Mouse (Mus musculus) MEL (cell line): ENCODE results near the gene Coro1b. TPM values are rescaled to one million over a fixed set of nuclear protein-coding genes. Genes with fewer than 3 reads are reported as not detected.
A peak's percentile ranks its signal among the peaks of the same experiment; 100 is the strongest.

Experiments used
- DNase-seq: peaks from one replicate; pipeline ENCODE4 v3.0.0; 2011; ENCODE audit warnings: low read depth, low spot score
- H3K27ac ChIP-seq: 2 replicates; pipeline ENCODE4 v1.5.1; 2012; ENCODE audit warnings: low read depth, mild to moderate bottlenecking, control low read depth, low read length, moderate library complexity; ENCODE audit not compliant: control insufficient read depth
- H3K27me3 ChIP-seq, 2 experiments: fragments of 150-350 bp in 1 of 2; sonication (generic) in 1 of 2; 2 replicates each; pipeline ENCODE4 v1.6.1; 2012; ENCODE audit warnings: low read length in 2 of 2, mild to moderate bottlenecking in 2 of 2, improper control_type of control experiment in 1 of 2, moderate library complexity in 1 of 2; ENCODE audit not compliant: insufficient read depth in 2 of 2, control insufficient read depth in 1 of 2
- H3K36me3 ChIP-seq, 2 experiments: 2 replicates each; pipeline ENCODE4 v1.6.1; 2012 to 2014; ENCODE audit warnings: low read length in 2 of 2, improper control_type of control experiment in 1 of 2, inconsistent platforms in 1 of 2, mild to moderate bottlenecking in 1 of 2; ENCODE audit not compliant: insufficient read depth in 2 of 2, control insufficient read depth in 1 of 2
- H3K4me1 ChIP-seq, 2 experiments: fragments of 150-350 bp in 1 of 2; sonication (generic) in 1 of 2; 2 replicates each; pipeline ENCODE4 v1.6.1; 2012; ENCODE audit warnings: low read length in 2 of 2, improper control_type of control experiment in 1 of 2, mild to moderate bottlenecking in 1 of 2; ENCODE audit not compliant: insufficient read depth in 2 of 2, control insufficient read depth in 1 of 2
- H3K4me3 ChIP-seq, 2 experiments: fragments of 150-350 bp in 1 of 2; sonication (generic) in 1 of 2; 2 replicates each; pipeline ENCODE4 v1.5.1; 2012; ENCODE audit warnings: low read depth in 2 of 2, low read length in 2 of 2, mild to moderate bottlenecking in 2 of 2, moderate library complexity in 2 of 2, control low read depth in 1 of 2, improper control_type of control experiment in 1 of 2; ENCODE audit not compliant: control insufficient read depth in 1 of 2, insufficient read depth in 1 of 2
- H3K79me2 ChIP-seq: 2 replicates; pipeline ENCODE4 v1.6.1; 2012; ENCODE audit warnings: mild to moderate bottlenecking, low read length, moderate library complexity; ENCODE audit not compliant: control insufficient read depth, poor library complexity, insufficient read depth
- H3K9ac ChIP-seq: 2 replicates; pipeline ENCODE4 v1.6.1; 2012; ENCODE audit warnings: low read depth, mild to moderate bottlenecking, control low read depth, low read length, moderate library complexity; ENCODE audit not compliant: control insufficient read depth, poor library complexity, severe bottlenecking
- H3K9me3 ChIP-seq: fragments of 150-350 bp; sonication (generic); replicated peaks from 2 replicates; pipeline ENCODE4 v1.6.1; 2012; ENCODE audit warnings: mild to moderate bottlenecking, low read length, improper control_type of control experiment, moderate library complexity; ENCODE audit not compliant: insufficient read depth
- BHLHE40 ChIP-seq: IDR thresholded peaks from 2 replicates; pipeline ENCODE4 v1.6.1; 2012; ENCODE audit warnings: low read depth, mild to moderate bottlenecking, inconsistent platforms, low read length, improper control_type of control experiment, borderline replicate concordance
- CHD1 ChIP-seq: IDR thresholded peaks from 2 replicates; pipeline ENCODE4 v1.6.1; 2012; ENCODE audit warnings: low read depth, mild to moderate bottlenecking, inconsistent platforms, low read length, improper control_type of control experiment
- CHD2 ChIP-seq: IDR thresholded peaks from 2 replicates; pipeline ENCODE4 v1.6.1; 2011; ENCODE audit warnings: low read length, improper control_type of control experiment
- CTCF ChIP-seq, 3 experiments: IDR thresholded peaks in 2 of 3; conservative IDR thresholded peaks in 1 of 3; 2 replicates each; pipeline ENCODE4 v1.5.1; 2011 to 2012; ENCODE audit warnings: low read length in 3 of 3, low read depth in 2 of 3, mild to moderate bottlenecking in 2 of 3, improper control_type of control experiment in 1 of 3, inconsistent platforms in 1 of 3, mixed read lengths in 1 of 3, moderate library complexity in 1 of 3; ENCODE audit not compliant: control insufficient read depth in 1 of 3, insufficient read depth in 1 of 3, poor library complexity in 1 of 3, severe bottlenecking in 1 of 3
- E2F4 ChIP-seq: IDR thresholded peaks from 2 replicates; pipeline ENCODE4 v1.6.1; 2011; ENCODE audit warnings: low read depth, low read length, improper control_type of control experiment, borderline replicate concordance
- EP300 ChIP-seq, 2 experiments: IDR thresholded peaks; 2 replicates each; pipeline ENCODE4 v1.6.1; 2011; ENCODE audit warnings: improper control_type of control experiment in 2 of 2, low read length in 2 of 2, low read depth in 1 of 2, mild to moderate bottlenecking in 1 of 2
- ETS1 ChIP-seq: IDR thresholded peaks from 2 replicates; pipeline ENCODE4 v1.6.1; 2012; ENCODE audit warnings: low read depth, mild to moderate bottlenecking, inconsistent platforms, low read length, improper control_type of control experiment, moderate library complexity
- GATA1 ChIP-seq: IDR thresholded peaks from 2 replicates; pipeline ENCODE4 v1.6.1; 2011; ENCODE audit warnings: low read depth, low read length, improper control_type of control experiment
- HCFC1 ChIP-seq: IDR thresholded peaks from 2 replicates; pipeline ENCODE4 v1.6.1; 2012; ENCODE audit warnings: low read depth, mild to moderate bottlenecking, inconsistent platforms, low read length, improper control_type of control experiment, moderate library complexity
- JUND ChIP-seq: IDR thresholded peaks from 2 replicates; pipeline ENCODE4 v1.6.1; 2011; ENCODE audit warnings: low read depth, mild to moderate bottlenecking, improper control_type of control experiment, low read length
- KAT2A ChIP-seq: conservative IDR thresholded peaks from 2 replicates; pipeline ENCODE4 v1.6.1; 2012; ENCODE audit warnings: low read depth, low read length, improper control_type of control experiment, inconsistent platforms
- MAFK ChIP-seq: IDR thresholded peaks from 2 replicates; pipeline ENCODE4 v1.6.1; 2011; ENCODE audit warnings: low read depth, mild to moderate bottlenecking, low read length, improper control_type of control experiment, borderline replicate concordance
- MAZ ChIP-seq: IDR thresholded peaks from 2 replicates; pipeline ENCODE4 v1.6.1; 2012; ENCODE audit warnings: low read depth, mild to moderate bottlenecking, inconsistent platforms, low read length, improper control_type of control experiment
- MEF2A ChIP-seq: IDR thresholded peaks from 2 replicates; pipeline ENCODE4 v1.6.1; 2014; ENCODE audit warnings: low read depth, mild to moderate bottlenecking, inconsistent platforms, low read length, improper control_type of control experiment; ENCODE audit not compliant: poor library complexity, insufficient replicate concordance, severe bottlenecking; ENCODE audit errors: extremely low read depth
- MXI1 ChIP-seq: IDR thresholded peaks from 2 replicates; pipeline ENCODE4 v1.6.1; 2011; ENCODE audit warnings: mild to moderate bottlenecking, low read depth, low read length, improper control_type of control experiment
- MYB ChIP-seq: IDR thresholded peaks from 2 replicates; pipeline ENCODE4 v1.6.1; 2011; ENCODE audit warnings: mild to moderate bottlenecking, low read depth, low read length, improper control_type of control experiment
- MYC ChIP-seq: IDR thresholded peaks from 2 replicates; pipeline ENCODE4 v1.6.1; 2011; ENCODE audit warnings: low read depth, mild to moderate bottlenecking, low read length, improper control_type of control experiment, moderate library complexity
- NELFE ChIP-seq: IDR thresholded peaks from 2 replicates; pipeline ENCODE4 v1.6.1; 2011; ENCODE audit warnings: low read depth, low read length, improper control_type of control experiment
- NRF1 ChIP-seq: IDR thresholded peaks from 2 replicates; pipeline ENCODE4 v1.6.1; 2014; ENCODE audit warnings: low read depth, mild to moderate bottlenecking, inconsistent platforms, low read length, improper control_type of control experiment, moderate library complexity; ENCODE audit not compliant: poor library complexity, insufficient read depth, severe bottlenecking
- POLR2A ChIP-seq, 2 experiments: IDR thresholded peaks; 2 replicates each; pipeline ENCODE4 v1.6.1; 2011 to 2012; ENCODE audit warnings: low read length in 2 of 2, mild to moderate bottlenecking in 2 of 2, control low read depth in 1 of 2, improper control_type of control experiment in 1 of 2, low read depth in 1 of 2, moderate library complexity in 1 of 2; ENCODE audit not compliant: control insufficient read depth in 1 of 2, insufficient read depth in 1 of 2, poor library complexity in 1 of 2
- POLR2AphosphoS2 ChIP-seq: IDR thresholded peaks from 2 replicates; pipeline ENCODE4 v1.6.1; 2011; ENCODE audit warnings: low read length, improper control_type of control experiment
- POLR2AphosphoS5 ChIP-seq: IDR thresholded peaks from 2 replicates; pipeline ENCODE4 v1.6.1; 2012; ENCODE audit warnings: low read depth, borderline replicate concordance, mild to moderate bottlenecking, inconsistent platforms, low read length, moderate library complexity, mixed read lengths
- RAD21 ChIP-seq: IDR thresholded peaks from 2 replicates; pipeline ENCODE4 v1.6.1; 2011; ENCODE audit warnings: mild to moderate bottlenecking, low read depth, low read length, improper control_type of control experiment
- RCOR1 ChIP-seq: IDR thresholded peaks from 2 replicates; pipeline ENCODE4 v1.6.1; 2012; ENCODE audit warnings: low read depth, mild to moderate bottlenecking, inconsistent platforms, low read length, improper control_type of control experiment
- SIN3A ChIP-seq: IDR thresholded peaks from 2 replicates; pipeline ENCODE4 v1.6.1; 2012; ENCODE audit warnings: low read length, improper control_type of control experiment, inconsistent platforms
- SMC3 ChIP-seq: IDR thresholded peaks from 2 replicates; pipeline ENCODE4 v1.6.1; 2011; ENCODE audit warnings: low read depth, low read length, improper control_type of control experiment
- TAL1 ChIP-seq: IDR thresholded peaks from 2 replicates; pipeline ENCODE4 v1.6.1; 2012; ENCODE audit warnings: mild to moderate bottlenecking, inconsistent platforms, low read length, moderate library complexity, mixed read lengths
- TBP ChIP-seq: IDR thresholded peaks from 2 replicates; pipeline ENCODE4 v1.8.0; 2011; ENCODE audit warnings: low read depth, low read length, improper control_type of control experiment
- TCF12 ChIP-seq: IDR thresholded peaks from 2 replicates; pipeline ENCODE4 v1.6.1; 2014; ENCODE audit warnings: low read depth, mild to moderate bottlenecking, inconsistent platforms, low read length, improper control_type of control experiment, moderate library complexity
- UBTF ChIP-seq: IDR thresholded peaks from 2 replicates; pipeline ENCODE4 v1.6.1; 2012; ENCODE audit warnings: low read depth, mild to moderate bottlenecking, inconsistent platforms, low read length, improper control_type of control experiment, moderate library complexity, borderline replicate concordance; ENCODE audit not compliant: insufficient read depth
- USF1 ChIP-seq: IDR thresholded peaks from 2 replicates; pipeline ENCODE4 v1.6.1; 2014; ENCODE audit warnings: low read depth, mild to moderate bottlenecking, inconsistent platforms, low read length, improper control_type of control experiment, moderate library complexity
- USF2 ChIP-seq, 2 experiments: IDR thresholded peaks; 2 replicates each; pipeline ENCODE4 v1.6.1; 2011 to 2012; ENCODE audit warnings: improper control_type of control experiment in 2 of 2, low read length in 2 of 2, borderline replicate concordance in 1 of 2, inconsistent platforms in 1 of 2, low read depth in 1 of 2, mild to moderate bottlenecking in 1 of 2; ENCODE audit not compliant: insufficient read depth in 1 of 2
- ZC3H11A ChIP-seq: IDR thresholded peaks from 2 replicates; pipeline ENCODE4 v1.6.1; 2012; ENCODE audit warnings: low read depth, mild to moderate bottlenecking, inconsistent platforms, low read length, improper control_type of control experiment
- ZKSCAN1 ChIP-seq: IDR thresholded peaks from 2 replicates; pipeline ENCODE4 v1.6.1; 2012; ENCODE audit warnings: low read depth, mild to moderate bottlenecking, inconsistent platforms, low read length, improper control_type of control experiment, moderate library complexity
- ZNF384 ChIP-seq: IDR thresholded peaks from 2 replicates; pipeline ENCODE4 v1.6.1; 2012; ENCODE audit warnings: low read depth, mild to moderate bottlenecking, inconsistent platforms, low read length, improper control_type of control experiment
- polyA plus RNA-seq, 2 experiments: library from polyadenylated mRNA; stranded (reverse) in 1 of 2; unstranded in 1 of 2; fragments of >175 nt in 1 of 2; fragments of >200 nt in 1 of 2; gene quantifications; 2 replicates each; pipeline versions ENCODE4 v1.2.1 to v1.2.4; 2012; ENCODE audit warnings: low replicate concordance in 2 of 2, low read depth in 1 of 2; ENCODE audit not compliant: insufficient read length in 2 of 2, insufficient read depth in 1 of 2, missing spikeins in 1 of 2
- total RNA-seq: library from RNA; depleted of rRNA; stranded (reverse); fragments of 300-350 nt; gene quantifications from 2 replicates; pipeline ENCODE4 v1.2.3, GENCODE M21; 2012

Coro1b gene
- total and polyA plus RNA-seq, 3 experiments, result 55.5 to 111 TPM; not detected in 1

GRCm38 (mm10) chr19:4191528-4192250 is 43.3 kb downstream of the Coro1b start, which contains the start of gene Ppp1ca:
Gene Ppp1ca, plus strand, starts transcription at chr19:4192065.
- peak; percentile 96 for DNase-seq
- H3K9me3 ChIP-seq, result no peaks in the 10 kb centered on the region
- H3K27me3 ChIP-seq, result no peaks in the 10 kb centered on the region
- peak within 1 kb of the TSS; percentile 99 for H3K9ac ChIP-seq
- H3K27ac ChIP-seq, result peak within 1 kb of the TSS; percentile 98
- H3K79me2 ChIP-seq, result peaks cover 28% of the 10 kb centered on the region
- peak within 1 kb of the TSS; percentile 85 to 88 for H3K4me3 ChIP-seq
- H3K4me1 ChIP-seq, result peaks cover 6 to 20% of the 10 kb centered on the region in 2 experiments
- H3K36me3 ChIP-seq, result peaks cover 6 to 19% of the 10 kb centered on the region in 2 experiments; a peak in 3 of 4 replicates
- TF ChIP-seq POLR2A (IDR thresholded peaks at IDR 0.05; ENCODE audit: control insufficient read depth in 1 of 2, insufficient read depth in 1 of 2, low read depth in 1 of 2, low read length in 2 of 2, poor library complexity in 1 of 2) (peak; percentile 60 to 90), MAFK (no peak), POLR2AphosphoS2 (peak; percentile 80), JUND (no peak), CHD2 (no peak), UBTF (no peak; the same call in 1 of the 2 replicates), KAT2A (no peak; the same call in 1 of the 2 replicates), ZKSCAN1 (no peak), GATA1 (no peak), USF1 (no peak), EP300 (IDR thresholded peaks at IDR 0.05; ENCODE audit: low read depth in 1 of 2, low read length in 2 of 2) (peak in 1 of 2 experiments; percentile 26; a peak in 2 of 4 replicates), TAL1 (no peak), POLR2AphosphoS5 (peak; percentile 79; the same call in 1 of the 2 replicates), RAD21 (no peak; the same call in none of the 2 replicates), SIN3A (peak; percentile 71), NELFE (peak; percentile 80), SMC3 (0 out of 2 replicates have a peak, but pooled peaks have one; percentile 29), TBP (peak; percentile 65; the same call in 1 of the 2 replicates), MXI1 (no peak), BHLHE40 (peak; percentile 27; the same call in 1 of the 2 replicates), RCOR1 (no peak; the same call in 1 of the 2 replicates), TCF12 (peak; percentile 51), MYC (0 out of 2 replicates have a peak, but pooled peaks have one; percentile 57), MEF2A (no peak), CHD1 (no peak), MAZ (peak; percentile 97), ZC3H11A (no peak), USF2 (IDR thresholded peaks at IDR 0.05; ENCODE audit: borderline replicate concordance in 1 of 2, insufficient read depth in 1 of 2, low read depth in 1 of 2, low read length in 2 of 2) (no peak), MYB (no peak), CTCF (IDR thresholded peaks at IDR 0.05 in 2 of 3, conservative IDR thresholded peaks at IDR 0.05 in 1 of 3; ENCODE audit: control insufficient read depth in 1 of 3, insufficient read depth in 1 of 3, low read depth in 2 of 3, low read length in 3 of 3, poor library complexity in 1 of 3, severe bottlenecking in 1 of 3) (peak in 2 of 3 experiments; percentile 74 to 86; a peak in 5 of 6 replicates), ETS1 (peak; percentile 40; the same call in 1 of the 2 replicates), NRF1 (0 out of 2 replicates have a peak, but pooled peaks have one; percentile 24), HCFC1 (peak; percentile 71), ZNF384 (0 out of 2 replicates have a peak, but pooled peaks have one; percentile 11), E2F4 (no peak)
